Mouse (Mus musculus) CH12.LX (cell line): Measurements from ENCODE around the gene Tanc1. TPM values are rescaled to one million over a fixed set of nuclear protein-coding genes. Genes with fewer than 3 reads are reported as not detected.

Experiments
- DNase-seq: peaks from one replicate; pipeline ENCODE4 v3.0.0-alpha.2; 2013; ENCODE audit errors: extremely low read depth
- H3K27ac ChIP-seq: 2 replicates; pipeline ENCODE4 v1.5.1; 2012; ENCODE audit warnings: low read depth, mild to moderate bottlenecking, control low read depth, moderate library complexity; ENCODE audit not compliant: insufficient read depth
- H3K27me3 ChIP-seq: replicated peaks from 2 replicates; pipeline ENCODE3; 2012; ENCODE audit warnings: inconsistent platforms
- H3K36me3 ChIP-seq, 2 experiments: replicated peaks in 1 of 2; 2 replicates each; pipeline versions ENCODE3 to v1.6.1; 2012; ENCODE audit warnings: inconsistent platforms in 1 of 2, low read length in 1 of 2, mild to moderate bottlenecking in 1 of 2, mixed read lengths in 1 of 2, moderate library complexity in 1 of 2; ENCODE audit not compliant: control insufficient read depth in 1 of 2, insufficient read depth in 1 of 2
- H3K4me1 ChIP-seq, 2 experiments: 2 replicates each; pipeline ENCODE4 v1.6.1; 2012; ENCODE audit warnings: inconsistent platforms in 1 of 2, moderate library complexity in 1 of 2; ENCODE audit not compliant: insufficient read depth in 2 of 2, control insufficient read depth in 1 of 2
- H3K4me2 ChIP-seq: 2 replicates; pipeline ENCODE4 v1.6.1; 2012; ENCODE audit warnings: low read depth, mild to moderate bottlenecking, control low read depth; ENCODE audit not compliant: poor library complexity, insufficient read depth, severe bottlenecking
- H3K4me3 ChIP-seq, 3 experiments: fragments of 150-350 bp in 1 of 3; sonication (generic) in 1 of 3; replicated peaks in 1 of 3; 2 replicates each; pipeline versions ENCODE3 to v1.5.1; 2011 to 2012; ENCODE audit warnings: low read depth in 2 of 3, low read length in 2 of 3, mild to moderate bottlenecking in 2 of 3, moderate library complexity in 2 of 3, control low read depth in 1 of 3, improper control_type of control experiment in 1 of 3, inconsistent platforms in 1 of 3, mixed read lengths in 1 of 3; ENCODE audit not compliant: poor library complexity in 1 of 3
- H3K79me2 ChIP-seq: replicated peaks from 2 replicates; pipeline ENCODE4 v1.6.1; 2012; ENCODE audit warnings: mild to moderate bottlenecking, moderate library complexity; ENCODE audit not compliant: control insufficient read depth, poor library complexity, insufficient read depth, severe bottlenecking; ENCODE audit errors: extremely low read depth
- H3K9ac ChIP-seq: 2 replicates; pipeline ENCODE4 v1.6.1; 2012; ENCODE audit warnings: low read depth, mild to moderate bottlenecking, control low read depth, moderate library complexity; ENCODE audit not compliant: insufficient read depth
- H3K9me3 ChIP-seq: replicated peaks from 2 replicates; pipeline ENCODE3; 2012; ENCODE audit warnings: low read length, inconsistent platforms, mixed read lengths
- BHLHE40 ChIP-seq: IDR thresholded peaks from 2 replicates; pipeline ENCODE4 v1.6.1; 2011; ENCODE audit warnings: mild to moderate bottlenecking, low read depth, low read length, improper control_type of control experiment
- CHD2 ChIP-seq: IDR thresholded peaks from 2 replicates; pipeline ENCODE4 v1.6.1; 2011; ENCODE audit warnings: low read length, improper control_type of control experiment
- IRF4 ChIP-seq: IDR thresholded peaks from 2 replicates; pipeline ENCODE4 v1.6.1; 2014; ENCODE audit warnings: low read depth, mild to moderate bottlenecking, inconsistent platforms, low read length, improper control_type of control experiment
- JUND ChIP-seq: conservative IDR thresholded peaks from 2 replicates; pipeline ENCODE4 v1.6.1; 2011; ENCODE audit warnings: low read depth, low read length, improper control_type of control experiment
- KAT2A ChIP-seq: IDR thresholded peaks from 2 replicates; pipeline ENCODE4 v1.6.1; 2012; ENCODE audit warnings: low read length, improper control_type of control experiment, inconsistent platforms; ENCODE audit not compliant: insufficient replicate concordance
- MAFK ChIP-seq: IDR thresholded peaks from 2 replicates; pipeline ENCODE4 v1.6.1; 2011; ENCODE audit warnings: low read length, improper control_type of control experiment; ENCODE audit not compliant: insufficient replicate concordance
- MAZ ChIP-seq: IDR thresholded peaks from 2 replicates; pipeline ENCODE4 v1.6.1; 2012; ENCODE audit warnings: low read depth, mild to moderate bottlenecking, inconsistent platforms, low read length, improper control_type of control experiment, moderate library complexity
- NELFE ChIP-seq: IDR thresholded peaks from 2 replicates; pipeline ENCODE4 v1.6.1; 2011; ENCODE audit warnings: low read depth, low read length, improper control_type of control experiment
- NRF1 ChIP-seq: IDR thresholded peaks from 2 replicates; pipeline ENCODE4 v1.6.1; 2014; ENCODE audit warnings: low read depth, mild to moderate bottlenecking, inconsistent platforms, low read length, improper control_type of control experiment, moderate library complexity
- POLR2AphosphoS2 ChIP-seq: IDR thresholded peaks from 2 replicates; pipeline ENCODE4 v1.6.1; 2011; ENCODE audit warnings: low read depth, low read length, improper control_type of control experiment
- SIN3A ChIP-seq: IDR thresholded peaks from 2 replicates; pipeline ENCODE4 v1.6.1; 2012; ENCODE audit warnings: low read length, improper control_type of control experiment, inconsistent platforms
- SMC3 ChIP-seq: IDR thresholded peaks from 2 replicates; pipeline ENCODE4 v1.6.1; 2011; ENCODE audit warnings: low read depth, low read length, improper control_type of control experiment
- TBP ChIP-seq: conservative IDR thresholded peaks from 2 replicates; pipeline ENCODE4 v1.6.1; 2011; ENCODE audit warnings: low read depth, low read length, improper control_type of control experiment
- TCF12 ChIP-seq: IDR thresholded peaks from 2 replicates; pipeline ENCODE4 v1.6.1; 2014; ENCODE audit warnings: low read depth, mild to moderate bottlenecking, inconsistent platforms, low read length, improper control_type of control experiment
- USF1 ChIP-seq: IDR thresholded peaks from 2 replicates; pipeline ENCODE4 v1.6.1; 2014; ENCODE audit warnings: low read depth, mild to moderate bottlenecking, inconsistent platforms, low read length, improper control_type of control experiment
- USF2 ChIP-seq: conservative IDR thresholded peaks from 2 replicates; pipeline ENCODE4 v1.6.1; 2011; ENCODE audit warnings: low read depth, low read length, improper control_type of control experiment
- ZNF384 ChIP-seq: IDR thresholded peaks from 2 replicates; pipeline ENCODE4 v1.6.1; 2012; ENCODE audit warnings: low read depth, low read length, improper control_type of control experiment, inconsistent platforms
- dilution Hi-C: fragments of 300-500 bp; cut with MboI; formaldehyde crosslinking; loops from 2 replicates; pipeline ENCODE4 v1.14.3; 2020; ENCODE audit warnings: low sequenced_read_pairs; ENCODE audit not compliant: extremely low pct_unique_long_range_greater_than_20kb, extremely low pct_ligation_motif_present
- in situ Hi-C: fragments of 300-500 bp; cut with MboI; formaldehyde crosslinking; loops from 3 replicates; pipeline ENCODE4 v1.14.3; 2019; ENCODE audit warnings: low sequenced_read_pairs, low pct_ligation_motif_present, low pct_unique_long_range_greater_than_20kb, mixed read lengths
- polyA plus RNA-seq: library from polyadenylated mRNA; unstranded; fragments of >175 nt; gene quantifications from 2 replicates; pipeline ENCODE4 v1.2.1, GENCODE M21; 2012; ENCODE audit warnings: low read depth; ENCODE audit not compliant: insufficient read length
- total RNA-seq, 2 experiments: library from RNA; depleted of rRNA; stranded (reverse); fragments of 300-350 nt in 1 of 2; fragments of >200 nt in 1 of 2; gene quantifications; 2 replicates each; pipeline ENCODE4 v1.2.3; 2012 to 2014

Tanc1 gene
- total and polyA plus RNA-seq, 3 experiments: 0.08 to 0.21 (median 0.08) TPM

GRCm38 (mm10) chr2:59598894-59599293 is 12.9 kb upstream of the Tanc1 start:
- no peaks in the 10 kb centered on the region for H3K9me3 ChIP-seq
- TF ChIP-seq POLR2AphosphoS2 (no peak), TBP (no peak), IRF4 (no peak), MAZ (no peak), SIN3A (no peak), USF2 (no peak), ZNF384 (no peak), MAFK (no peak), CHD2 (no peak), USF1 (no peak), SMC3 (no peak)
- no peak for DNase-seq
- no peak overlapping the region for H3K9ac ChIP-seq
- H3K27me3 ChIP-seq: no peaks in the 10 kb centered on the region
- H3K4me1 ChIP-seq: no peaks in the 10 kb centered on the region; a peak in 1 of 4 replicates
- H3K79me2 ChIP-seq: no peaks in the 10 kb centered on the region
- H3K4me3 ChIP-seq: no peak overlapping the region
- dilution Hi-C loops (no loop called here), in situ Hi-C loops (no loop called here)
- 0 out of 2 replicates have a peak overlapping the region, but pooled peaks have one; percentile 14 for H3K4me2 ChIP-seq
- no peaks in the 10 kb centered on the region for H3K36me3 ChIP-seq
- no peak overlapping the region for H3K27ac ChIP-seq

- Histone ChIP-seq H3K79me2 (no peaks in the 10 kb centered on the region), H3K27ac (no peak overlapping the region), H3K9me3 (no peaks in the 10 kb centered on the region), H3K4me3 (no peak overlapping the region), H3K9ac (no peak overlapping the region), H3K4me1 (no peaks in the 10 kb centered on the region; a peak in 1 of 4 replicates), H3K27me3 (no peaks in the 10 kb centered on the region), H3K4me2 (no peak overlapping the region), H3K36me3 (no peaks in the 10 kb centered on the region)
- DNase-seq: no peak
- in situ Hi-C loops (no loop called here), dilution Hi-C loops (no loop called here)
- TF ChIP-seq JUND: no peak
- TF ChIP-seq USF1: no peak
- TF ChIP-seq POLR2AphosphoS2: no peak
- TF ChIP-seq BHLHE40: no peak
- no peak for TF ChIP-seq TBP
- TF ChIP-seq TCF12: no peak
- TF ChIP-seq NRF1: no peak
- TF ChIP-seq KAT2A: no peak
- no peak for TF ChIP-seq NELFE
Measured at GRCm38 (mm10) chr2:59599338-59600111, 12.3 kb upstream of the Tanc1 start.
